Mouse (Mus musculus) midbrain, embryonic 14.5 days (tissue): Measurements from ENCODE around the gene Ap1g2. TPM values are rescaled to one million over a fixed set of nuclear protein-coding genes. Genes with fewer than 3 reads are reported as not detected.
A peak's percentile ranks its signal among the peaks of the same experiment; 100 is the strongest.

Source experiments
- ATAC-seq: fragments of 200-750 bp; cut with Nextera tagmentation; 2 replicates; pipeline ENCODE4 v1.8.0; 2017; ENCODE audit warnings: moderate number of reproducible peaks, moderate library complexity; ENCODE audit not compliant: low FRiP score, low TSS enrichment
- DNase-seq: peaks from one replicate; pipeline ENCODE4 v3.0.0-alpha.2; 2015
- H3K27ac ChIP-seq: fragments of 300-500 bp; sonication (generic); replicated peaks from 2 replicates; pipeline ENCODE4 v1.5.1; 2014; ENCODE audit warnings: mild to moderate bottlenecking, low read depth, low read length, moderate library complexity
- H3K27me3 ChIP-seq: fragments of 300-500 bp; sonication (generic); 2 replicates; pipeline ENCODE4 v1.6.1; 2014; ENCODE audit warnings: low read length, control low read depth, mixed read lengths; ENCODE audit not compliant: control insufficient read depth, insufficient read depth
- H3K36me3 ChIP-seq: fragments of 300-500 bp; sonication (generic); 2 replicates; pipeline ENCODE4 v1.6.1; 2014; ENCODE audit warnings: low read length, control low read depth; ENCODE audit not compliant: control insufficient read depth, insufficient read depth
- H3K4me1 ChIP-seq: fragments of 300-500 bp; sonication (generic); 2 replicates; pipeline ENCODE4 v1.6.1; 2014; ENCODE audit warnings: mild to moderate bottlenecking, antibody characterized with exemption, low read length, control low read depth; ENCODE audit not compliant: control insufficient read depth, insufficient read depth
- H3K4me2 ChIP-seq: fragments of 300-500 bp; sonication (generic); 2 replicates; pipeline ENCODE4 v1.6.1; 2014; ENCODE audit warnings: mild to moderate bottlenecking, low read length, moderate library complexity
- H3K4me3 ChIP-seq: fragments of 300-500 bp; sonication (generic); replicated peaks from 2 replicates; pipeline ENCODE4 v1.5.1; 2014; ENCODE audit warnings: low read depth, low read length
- H3K9ac ChIP-seq: fragments of 300-500 bp; sonication (generic); replicated peaks from 2 replicates; pipeline ENCODE4 v1.6.1; 2014; ENCODE audit warnings: mild to moderate bottlenecking, low read length, moderate library complexity
- H3K9me3 ChIP-seq: fragments of 300-500 bp; sonication (generic); 2 replicates; pipeline ENCODE4 v1.6.1; 2016; ENCODE audit warnings: low read length, control low read depth, mixed read lengths; ENCODE audit not compliant: control insufficient read depth
- WGBS: fragments of 180-500 bp; shearing (Covaris S2); extraction: QIAGEN DNeasy Blood & Tissue Kit; methylation state at CpG from one replicate; pipeline ENCODE4 v1.1.7; 2014; 5-methylcytosine and 5-hydroxymethylcytosine counted together
- polyA plus RNA-seq: library from polyadenylated mRNA; unstranded; fragments of >200 nt; fragmentation: Nextera tagmentation; extraction: Ambion mirVana; gene quantifications from 2 replicates; pipeline ENCODE4 v1.2.1, GENCODE M21; 2014

Gene Ap1g2
- polyA plus RNA-seq, 1 experiment from 2014 or later, result 6.8 TPM

- H3K36me3 ChIP-seq, result peaks cover 4% of the 10 kb centered on the region; the same call in 1 of the 2 replicates
- no peaks in the 10 kb centered on the region for H3K9me3 ChIP-seq
- H3K4me2 ChIP-seq, result peak overlapping the region; percentile 76
- no peaks in the 10 kb centered on the region for H3K27me3 ChIP-seq
- H3K27ac ChIP-seq, result peak overlapping the region; percentile 45
- peak overlapping the region; percentile 89; the same call in 1 of the 2 replicates for H3K9ac ChIP-seq
- H3K4me3 ChIP-seq, result peak overlapping the region; percentile 68
- no peak for ATAC-seq
- 55% methylated on average over 13 of the region's 13 CpGs for WGBS
- DNase-seq, result peak; percentile 64
- peaks cover 49% of the 10 kb centered on the region for H3K4me1 ChIP-seq
These were observed 17.0 kb downstream of the Ap1g2 start for GRCm38 (mm10) chr14:55089199-55089947.

GRCm38 (mm10) chr14:55086009-55086514 lies 20.3 kb downstream of the Ap1g2 start:
- no peak overlapping the region for H3K4me2 ChIP-seq
- 89% methylated on average over 6 of the region's 6 CpGs for whole genome bisulfite sequencing
- H3K4me3 ChIP-seq, result no peak overlapping the region
- peaks cover 12% of the 10 kb centered on the region for H3K36me3 ChIP-seq
- H3K9ac ChIP-seq, result no peak overlapping the region
- DNase-seq (no peak), ATAC-seq (no peak)
- H3K9me3 ChIP-seq, result no peaks in the 10 kb centered on the region
- no peaks in the 10 kb centered on the region for H3K27me3 ChIP-seq
- peaks cover 50% of the 10 kb centered on the region for H3K4me1 ChIP-seq
- H3K27ac ChIP-seq, result peak overlapping the region; percentile 1; the same call in 1 of the 2 replicates

DNA sequence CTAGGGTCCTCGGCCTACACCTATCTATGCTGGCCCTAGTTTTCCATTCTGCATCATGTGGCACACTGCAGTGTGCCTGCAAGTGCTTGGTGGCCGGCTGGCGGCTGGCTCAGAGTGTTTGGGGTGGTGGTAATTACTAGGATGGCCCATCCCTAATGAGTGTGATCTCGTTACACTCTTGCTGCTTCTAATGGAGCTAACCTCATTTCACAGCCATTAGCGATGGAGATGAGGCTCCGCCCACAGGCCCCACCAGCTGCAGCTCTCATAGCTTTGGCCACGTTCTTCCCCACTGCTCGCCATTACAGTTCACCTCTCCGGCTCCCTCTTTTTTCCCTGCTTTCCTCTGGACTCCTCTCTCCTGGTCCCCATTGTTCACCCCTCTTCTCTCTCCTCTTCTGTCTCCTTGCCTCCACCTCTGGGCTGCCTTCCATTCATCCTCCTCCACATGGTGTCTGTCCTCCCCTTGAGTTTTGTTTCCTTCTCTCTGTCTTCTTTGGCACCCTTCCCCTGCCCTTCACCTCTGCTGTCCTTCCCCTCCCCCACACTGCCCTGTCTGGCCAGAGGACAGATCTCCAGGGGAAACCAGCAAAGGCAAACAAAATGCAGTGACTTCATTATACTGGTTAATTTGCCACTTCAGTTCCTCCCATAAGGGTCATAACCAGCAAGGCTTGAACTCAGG lies 20.9 kb downstream of the Ap1g2 start:
- Histone ChIP-seq H3K36me3 (peaks cover 12% of the 10 kb centered on the region), H3K4me3 (no peak overlapping the region), H3K4me2 (no peak overlapping the region), H3K27me3 (no peaks in the 10 kb centered on the region), H3K9ac (no peak overlapping the region), H3K27ac (peak overlapping the region; percentile 38; the same call in 1 of the 2 replicates), H3K9me3 (no peaks in the 10 kb centered on the region), H3K4me1 (peaks cover 50% of the 10 kb centered on the region)
- no peak for DNase-seq
- WGBS, result 41% methylated on average over 9 of the region's 9 CpGs
- peak; percentile 26; the same call in 1 of the 2 replicates for ATAC-seq

GRCm38 (mm10) chr14:55083481-55083880 lies 22.9 kb downstream of the Ap1g2 start:
- Histone ChIP-seq H3K36me3 (peaks cover 12% of the 10 kb centered on the region), H3K27ac (no peak overlapping the region), H3K4me3 (no peak overlapping the region), H3K4me2 (no peak overlapping the region), H3K9ac (no peak overlapping the region), H3K27me3 (no peaks in the 10 kb centered on the region), H3K4me1 (peaks cover 45% of the 10 kb centered on the region), H3K9me3 (no peaks in the 10 kb centered on the region)
- WGBS, result 74% methylated on average over 6 of the region's 6 CpGs
- no peak for ATAC-seq
- no peak for DNase-seq

DNA sequence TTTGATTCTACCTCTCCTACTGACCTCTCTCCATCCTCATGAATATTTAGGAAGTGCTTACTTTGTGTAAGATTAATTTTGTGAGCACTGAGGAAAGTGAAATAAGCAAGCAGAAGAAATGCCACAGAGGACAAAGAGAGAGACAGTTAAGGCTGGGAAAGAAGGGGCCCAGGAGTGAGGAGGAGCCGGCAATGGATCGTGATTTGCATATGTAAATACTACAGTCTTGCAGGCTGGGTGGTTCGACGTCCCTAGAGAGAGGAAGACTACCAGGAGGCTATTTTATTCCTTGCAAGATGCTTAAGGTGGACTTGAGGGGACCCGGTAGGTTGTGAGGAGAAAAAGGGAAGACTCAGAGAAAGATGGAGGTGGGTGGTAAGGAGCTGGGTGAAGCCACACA lies 25.3 kb downstream of the Ap1g2 start:
- H3K9me3 ChIP-seq, result no peaks in the 10 kb centered on the region
- H3K9ac ChIP-seq, result no peak overlapping the region
- 22% methylated on average over 5 of the region's 5 CpGs for WGBS
- no peaks in the 10 kb centered on the region for H3K27me3 ChIP-seq
- ATAC-seq, result no peak
- H3K27ac ChIP-seq, result no peak overlapping the region
- DNase-seq, result no peak
- H3K4me2 ChIP-seq, result no peak overlapping the region
- peaks cover 44% of the 10 kb centered on the region for H3K4me1 ChIP-seq
- H3K36me3 ChIP-seq, result peaks cover 8% of the 10 kb centered on the region
- no peak overlapping the region for H3K4me3 ChIP-seq

DNA sequence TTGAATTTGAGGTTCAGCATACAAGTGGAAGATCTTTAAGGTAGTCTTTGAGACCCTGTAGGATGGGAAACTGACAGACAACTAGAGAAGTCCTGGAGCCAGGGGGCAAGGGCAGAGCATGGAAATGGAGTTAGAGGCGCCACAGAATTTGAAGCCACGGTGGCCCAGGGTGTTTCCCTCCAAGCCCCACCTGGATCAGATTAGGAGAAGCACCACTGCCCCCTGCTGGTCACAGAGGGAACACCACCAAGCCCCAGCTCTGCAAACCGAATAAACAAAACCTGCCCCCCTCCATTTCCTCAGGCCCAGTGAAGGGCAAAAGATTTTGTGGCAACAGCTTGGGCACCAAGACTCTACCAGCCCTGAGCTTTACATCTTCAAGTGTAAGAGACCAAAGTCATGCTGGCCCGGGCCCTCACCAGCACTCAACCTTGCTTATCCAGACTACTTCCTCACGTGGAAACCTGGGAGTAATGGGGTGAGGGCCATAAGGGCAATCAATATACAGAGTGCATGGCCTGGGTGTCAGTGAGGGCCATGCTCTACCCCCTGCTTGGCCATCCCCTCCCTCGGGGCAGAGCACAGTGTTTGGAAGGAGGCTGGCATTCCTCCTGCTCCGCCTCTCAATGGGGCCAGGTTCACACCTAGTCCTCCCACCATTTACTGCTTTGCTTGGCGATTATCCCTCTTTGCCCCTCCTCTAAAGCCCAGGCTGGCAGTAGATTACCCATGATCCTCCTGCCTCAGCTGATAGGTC lies 27.0 kb downstream of the Ap1g2 start:
- no peak overlapping the region for H3K4me3 ChIP-seq
- peak overlapping the region; percentile 91 for H3K27ac ChIP-seq
- ATAC-seq, result peak; percentile 26; the same call in 1 of the 2 replicates
- H3K4me2 ChIP-seq, result peak overlapping the region; percentile 46
- peaks cover 38% of the 10 kb centered on the region for H3K4me1 ChIP-seq
- peak; percentile 90 for DNase-seq
- peak overlapping the region; percentile 40 for H3K9ac ChIP-seq
- no peaks in the 10 kb centered on the region for H3K9me3 ChIP-seq
- WGBS, result 20% methylated on average over 8 of the region's 8 CpGs
- no peaks in the 10 kb centered on the region for H3K27me3 ChIP-seq
- peaks cover 14% of the 10 kb centered on the region for H3K36me3 ChIP-seq

- Histone ChIP-seq H3K27ac (peak overlapping the region; percentile 91), H3K27me3 (no peaks in the 10 kb centered on the region), H3K4me1 (peaks cover 34% of the 10 kb centered on the region), H3K4me2 (peak overlapping the region; percentile 46), H3K9me3 (no peaks in the 10 kb centered on the region), H3K4me3 (no peak overlapping the region), H3K9ac (peak overlapping the region; percentile 40), H3K36me3 (peaks cover 19% of the 10 kb centered on the region)
- ATAC-seq, result peak; percentile 35; the same call in 1 of the 2 replicates
- 3% methylated on average over 23 of the region's 23 CpGs for WGBS
- DNase-seq, result peak; percentile 68
These were observed 27.9 kb downstream of the Ap1g2 start for GRCm38 (mm10) chr14:55078366-55078989.
